Mouse (Mus musculus): ENCODE results near the gene Ppp1r1a. TPM values are rescaled to one million over a fixed set of nuclear protein-coding genes. Genes with fewer than 3 reads are reported as not detected.

Ppp1r1a gene
- total and polyA plus RNA-seq, 2 experiments from 2014 or later, result 109 to 206 TPM

DNA sequence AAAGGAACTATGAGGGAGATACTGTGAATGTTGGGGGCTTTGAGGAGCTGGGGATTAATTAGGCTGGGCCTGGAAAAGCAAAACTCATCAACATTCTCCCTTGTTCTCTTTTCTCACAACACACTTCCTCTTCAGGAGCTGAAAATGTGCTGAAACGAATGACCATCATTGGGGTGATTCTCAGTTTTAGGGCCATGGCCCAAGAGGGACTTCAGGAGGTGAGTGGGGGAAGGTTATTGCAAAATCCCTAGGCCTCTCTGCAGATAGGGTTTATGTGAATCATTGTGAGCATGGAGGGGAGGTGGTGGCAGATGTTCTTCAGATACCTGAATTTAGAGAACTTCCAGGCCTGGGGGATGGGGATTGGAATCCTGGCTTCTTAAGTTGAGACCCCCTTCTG lies 51.1 kb downstream of the Ppp1r1a start:
- TF ChIP-seq CTCF (IDR thresholded peaks at IDR 0.05; ENCODE audit: low read depth), result no peak
- Histone ChIP-seq H3K4me3 (ENCODE audit: low read depth, low read length) (no peak overlapping the region), H3K9ac (no peak overlapping the region), H3K27me3 (ENCODE audit: insufficient read depth, low read length) (no peaks in the 10 kb centered on the region), H3K27ac (ENCODE audit: low read depth, low read length) (no peak overlapping the region), H3K36me3 (ENCODE audit: insufficient read depth) (no peaks in the 10 kb centered on the region), H3K4me2 (ENCODE audit: low read depth) (no peak overlapping the region), H3K4me1 (ENCODE audit: insufficient read depth) (peaks cover 10% of the 10 kb centered on the region; the same call in 1 of the 2 replicates), H3K9me3 (ENCODE audit: low read length) (no peaks in the 10 kb centered on the region)
- DNase-seq (no peak), ATAC-seq (no peak)
- WGBS, result 56% methylated on average over 1 of the region's 1 CpGs

- no peak for TF ChIP-seq CTCF (IDR thresholded peaks at IDR 0.05; ENCODE audit: low read depth)
- Histone ChIP-seq H3K36me3 (ENCODE audit: insufficient read depth) (no peaks in the 10 kb centered on the region), H3K4me3 (ENCODE audit: low read depth, low read length) (no peak overlapping the region), H3K9me3 (ENCODE audit: low read length) (no peaks in the 10 kb centered on the region), H3K27me3 (ENCODE audit: insufficient read depth, low read length) (no peaks in the 10 kb centered on the region), H3K4me1 (ENCODE audit: insufficient read depth) (peaks cover 10% of the 10 kb centered on the region; the same call in 1 of the 2 replicates), H3K27ac (ENCODE audit: low read depth, low read length) (no peak overlapping the region), H3K9ac (no peak overlapping the region), H3K4me2 (ENCODE audit: low read depth) (no peak overlapping the region)
- no peak for ATAC-seq
- no peak for DNase-seq
- 34% methylated on average over 3 of the region's 3 CpGs for WGBS
Observed at GRCm38 (mm10) chr15:103485106-103485505, 52.7 kb downstream of the Ppp1r1a start.

DNA sequence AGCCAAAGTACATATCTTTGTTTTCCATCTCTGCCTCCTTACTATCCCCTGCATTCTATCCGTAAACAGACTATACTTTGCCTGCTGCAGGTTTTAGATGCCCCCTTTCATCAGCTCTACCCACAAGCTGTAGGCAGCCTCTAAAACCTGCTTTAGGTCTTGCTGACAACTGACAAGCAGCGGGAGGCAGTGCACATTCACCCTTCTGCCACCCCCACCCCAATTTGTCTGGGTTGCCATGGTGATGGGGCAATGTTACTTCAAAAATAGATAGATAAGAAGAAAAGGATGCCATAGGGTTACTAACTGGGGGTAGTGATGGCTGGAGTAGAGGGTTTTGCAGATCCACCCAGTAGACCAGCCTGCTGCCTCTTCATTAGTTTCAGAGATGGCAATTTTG lies 53.3 kb downstream of the Ppp1r1a start:
- WGBS, result 35% methylated on average over 2 of the region's 2 CpGs
- peak; percentile 42 for DNase-seq
- no peak overlapping the region for H3K4me3 ChIP-seq (ENCODE audit: low read depth, low read length)

DNA sequence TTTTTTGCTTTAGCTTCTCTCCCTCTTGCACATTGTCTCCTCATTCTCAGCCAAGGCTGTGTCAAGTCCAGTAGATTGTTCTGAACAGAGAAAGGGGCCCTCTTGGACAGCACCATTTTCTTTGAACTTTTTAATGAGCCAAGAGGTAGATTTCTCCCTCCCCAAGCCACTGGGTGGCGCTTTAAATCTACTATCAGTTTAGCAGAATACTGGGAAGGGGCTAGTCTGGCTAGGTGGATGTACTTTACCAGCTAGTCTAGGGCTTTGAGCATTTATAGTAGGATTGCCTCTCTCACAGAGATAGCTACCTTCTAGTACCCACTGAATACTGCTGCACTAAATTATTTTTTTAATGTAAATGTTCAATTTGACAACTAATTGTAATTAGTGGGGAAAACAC lies 55.3 kb downstream of the Ppp1r1a start:
- ATAC-seq (peak; percentile 66), DNase-seq (peak; percentile 74)
- H3K4me1 ChIP-seq (ENCODE audit: insufficient read depth), result peaks cover 10% of the 10 kb centered on the region; the same call in 1 of the 2 replicates
- H3K36me3 ChIP-seq (ENCODE audit: insufficient read depth), result no peaks in the 10 kb centered on the region
- no peak overlapping the region for H3K27ac ChIP-seq (ENCODE audit: low read depth, low read length)
- H3K27me3 ChIP-seq (ENCODE audit: insufficient read depth, low read length), result no peaks in the 10 kb centered on the region
- H3K9ac ChIP-seq, result no peak overlapping the region
- H3K4me3 ChIP-seq (ENCODE audit: low read depth, low read length), result no peak overlapping the region
- peak; percentile 70 for TF ChIP-seq CTCF (IDR thresholded peaks at IDR 0.05; ENCODE audit: low read depth)
- H3K9me3 ChIP-seq (ENCODE audit: low read length), result no peaks in the 10 kb centered on the region
- 0% methylated on average over 1 of the region's 1 CpGs for WGBS
- no peak overlapping the region for H3K4me2 ChIP-seq (ENCODE audit: low read depth)

More for the DNA sequence above, 53.3 kb downstream of the Ppp1r1a start:
- H3K27me3 ChIP-seq (ENCODE audit: insufficient read depth, low read length), result no peaks in the 10 kb centered on the region
- ATAC-seq, result peak; percentile 67
- no peak overlapping the region for H3K4me2 ChIP-seq (ENCODE audit: low read depth)
- no peak overlapping the region for H3K9ac ChIP-seq
- 0 out of 2 replicates have a peak overlapping the region, but pooled peaks have one; percentile 41 for H3K27ac ChIP-seq (ENCODE audit: low read depth, low read length)
- peaks cover 10% of the 10 kb centered on the region; the same call in 1 of the 2 replicates for H3K4me1 ChIP-seq (ENCODE audit: insufficient read depth)
- no peak for TF ChIP-seq CTCF (IDR thresholded peaks at IDR 0.05; ENCODE audit: low read depth)
- H3K36me3 ChIP-seq (ENCODE audit: insufficient read depth), result no peaks in the 10 kb centered on the region
- H3K9me3 ChIP-seq (ENCODE audit: low read length), result no peaks in the 10 kb centered on the region

Other genes starting within 250 kb of the Ppp1r1a start
- 0.29 and 0.54 TPM in 2 replicates for gene Gpr84, start 227.4 kb downstream of the Ppp1r1a start, total RNA-seq (2014; rRNA removed)
- 0.31 and 0.33 TPM in 2 replicates for gene Gpr84, start 227.4 kb downstream of the Ppp1r1a start, polyA plus RNA-seq (2015; fragmentation: Nextera tagmentation; extraction: Ambion mirVana)
- gene Zfp385a, start 197.9 kb downstream of the Ppp1r1a start, total RNA-seq (2014; rRNA removed), result 11.6 and 13.0 TPM in 2 replicates
- gene Zfp385a, start 197.9 kb downstream of the Ppp1r1a start, polyA plus RNA-seq (2015; fragmentation: Nextera tagmentation; extraction: Ambion mirVana), result 20.5 and 21.3 TPM in 2 replicates
- gene Itga5, start 171.2 kb downstream of the Ppp1r1a start, total RNA-seq (2014; rRNA removed), result 2.2 and 3.2 TPM in 2 replicates
- gene Itga5, start 171.2 kb downstream of the Ppp1r1a start, polyA plus RNA-seq (2015; fragmentation: Nextera tagmentation; extraction: Ambion mirVana), result 2.9 and 3.5 TPM in 2 replicates
- not detected in 2 replicates for gene Gtsf1, start 107.5 kb downstream of the Ppp1r1a start, total RNA-seq (2014; rRNA removed)
- 0.21 TPM in 1 of 2 replicates, not detected in the other for gene Gtsf1, start 107.5 kb downstream of the Ppp1r1a start, polyA plus RNA-seq (2015; fragmentation: Nextera tagmentation; extraction: Ambion mirVana)
- not detected in 2 replicates for gene Gtsf2, start 89.5 kb downstream of the Ppp1r1a start, total RNA-seq (2014; rRNA removed)
- not detected in 2 replicates for gene Gtsf2, start 89.5 kb downstream of the Ppp1r1a start, polyA plus RNA-seq (2015; fragmentation: Nextera tagmentation; extraction: Ambion mirVana)
- gene Nckap1l, start 84.2 kb downstream of the Ppp1r1a start, total RNA-seq (2014; rRNA removed), result 3.2 and 4.5 TPM in 2 replicates
- gene Nckap1l, start 84.2 kb downstream of the Ppp1r1a start, polyA plus RNA-seq (2015; fragmentation: Nextera tagmentation; extraction: Ambion mirVana), result 1.6 and 1.7 TPM in 2 replicates
- gene Pde1b, start 35.0 kb downstream of the Ppp1r1a start, total RNA-seq (2014; rRNA removed), result 78.8 and 79.0 TPM in 2 replicates
- 43.4 and 54.1 TPM in 2 replicates for gene Pde1b, start 35.0 kb downstream of the Ppp1r1a start, polyA plus RNA-seq (2015; fragmentation: Nextera tagmentation; extraction: Ambion mirVana)
- not detected in 2 replicates for gene Glycam1, start 27.1 kb upstream of the Ppp1r1a start, total RNA-seq (2014; rRNA removed)
- 0.24 TPM in 1 of 2 replicates, not detected in the other for gene Glycam1, start 27.1 kb upstream of the Ppp1r1a start, polyA plus RNA-seq (2015; fragmentation: Nextera tagmentation; extraction: Ambion mirVana)
- gene Mucl1, start 217.5 kb upstream of the Ppp1r1a start, total RNA-seq (2014; rRNA removed), result not detected in 2 replicates
- gene Mucl1, start 217.5 kb upstream of the Ppp1r1a start, polyA plus RNA-seq (2015; fragmentation: Nextera tagmentation; extraction: Ambion mirVana), result not detected in 2 replicates